Mouse (Mus musculus): Measurements from ENCODE around the gene Gpx4.

Gpx4 gene

DNA sequence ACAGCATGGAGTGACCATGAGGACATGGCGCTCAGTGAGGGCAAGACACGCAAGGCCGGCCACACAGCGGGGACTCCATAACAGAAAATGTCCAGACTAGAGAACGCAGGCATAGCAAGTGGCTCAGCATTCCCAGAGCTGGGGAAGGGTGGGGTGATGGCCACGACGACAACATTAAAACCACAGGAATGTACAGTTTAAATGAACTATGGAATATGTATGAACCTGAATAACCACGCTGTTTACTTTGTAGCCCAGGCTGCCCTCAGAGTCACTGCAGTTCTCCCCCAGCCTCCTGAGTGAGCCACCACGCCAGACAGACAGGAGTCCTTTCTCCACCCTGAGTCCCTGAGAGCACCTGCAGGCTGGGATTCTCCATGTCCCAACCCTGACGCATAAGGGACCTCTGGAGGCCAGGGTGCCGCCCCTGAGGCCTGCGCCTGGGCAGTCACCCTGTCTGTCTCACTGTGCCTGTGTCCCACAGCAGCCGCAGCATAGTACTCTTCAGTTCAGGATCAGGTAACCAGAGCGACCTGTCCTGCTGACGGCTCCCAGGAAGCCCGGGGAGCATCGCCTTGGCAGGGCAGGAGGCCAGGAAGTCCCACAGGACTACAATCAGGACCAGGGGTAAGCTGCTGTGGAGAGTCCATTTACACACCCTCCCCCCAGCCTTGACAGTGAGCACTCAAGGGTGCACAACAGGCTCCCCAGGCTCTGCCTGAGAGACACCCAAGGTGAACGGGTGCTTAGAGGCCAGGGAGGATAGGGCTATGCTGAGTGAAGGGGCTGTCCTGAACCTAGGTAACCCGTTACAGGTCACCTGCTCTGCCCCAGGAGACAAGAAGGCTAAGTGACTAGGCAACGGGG lies 25.9 kb downstream of the Gpx4 start:
- in situ Hi-C loops (cut with MboI; ENCODE audit: low sequenced_read_pairs), result no loop called here

DNA sequence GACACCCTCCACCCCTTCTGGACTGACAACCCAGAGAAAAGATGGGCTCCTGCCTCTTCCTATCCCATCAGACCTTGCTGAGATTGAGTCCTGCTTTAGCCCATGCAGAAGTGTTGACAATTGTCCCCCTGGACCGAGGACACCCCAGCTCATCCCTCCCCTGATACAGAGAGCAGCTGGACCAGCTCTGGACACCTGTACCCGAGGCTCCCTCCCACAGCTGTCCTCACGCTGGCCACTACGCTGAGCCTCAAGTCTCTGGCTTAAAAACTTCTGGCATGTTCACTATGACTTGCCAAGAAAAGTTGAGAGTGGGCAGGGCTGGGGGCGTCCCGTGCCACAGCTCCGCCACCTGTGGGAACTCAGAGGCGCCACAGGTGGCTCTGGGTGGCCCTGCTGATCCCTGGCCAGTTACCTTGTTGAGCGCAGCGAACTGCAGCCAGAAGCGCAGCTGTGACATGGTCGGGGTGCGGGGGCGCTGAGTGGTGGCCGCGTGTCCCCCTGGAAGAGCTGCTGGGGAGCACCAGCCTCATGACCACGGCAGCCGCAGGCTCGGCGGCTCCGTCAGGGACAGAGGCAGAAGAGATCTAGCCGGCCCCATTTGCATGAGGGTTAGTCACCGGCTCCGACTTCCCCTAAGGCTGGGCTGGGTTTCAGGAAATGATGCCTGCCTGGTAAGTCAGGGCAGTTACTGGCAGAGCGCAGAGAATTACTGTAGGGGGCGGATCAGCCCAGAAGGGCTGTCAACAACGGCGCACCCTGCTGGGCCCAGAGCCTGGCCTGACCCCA lies 28.0 kb downstream of the Gpx4 start:
- in situ Hi-C loops (cut with MboI; ENCODE audit: low sequenced_read_pairs), result no loop called here

DNA sequence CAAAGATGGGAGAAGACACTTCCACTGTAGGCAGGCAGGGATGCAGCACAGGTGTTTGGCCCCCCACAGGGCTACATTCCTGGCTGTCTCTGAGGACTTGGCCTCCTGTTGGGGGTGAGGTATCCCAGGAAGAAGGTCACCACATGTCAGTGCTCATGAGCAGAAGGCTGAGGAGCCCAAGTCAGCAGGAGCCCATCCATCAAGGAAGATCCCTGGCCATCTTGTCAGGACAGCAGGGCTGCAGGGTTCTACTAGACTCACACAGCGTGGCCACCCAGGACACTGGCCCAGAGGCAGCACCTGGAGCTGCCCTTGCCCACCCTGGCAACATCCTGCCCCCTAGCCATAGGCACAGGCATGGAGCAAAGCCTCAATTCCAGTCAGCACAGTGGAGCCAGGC lies 29.0 kb downstream of the Gpx4 start:
- in situ Hi-C loops (cut with MboI; ENCODE audit: low sequenced_read_pairs), result no loop called here

DNA sequence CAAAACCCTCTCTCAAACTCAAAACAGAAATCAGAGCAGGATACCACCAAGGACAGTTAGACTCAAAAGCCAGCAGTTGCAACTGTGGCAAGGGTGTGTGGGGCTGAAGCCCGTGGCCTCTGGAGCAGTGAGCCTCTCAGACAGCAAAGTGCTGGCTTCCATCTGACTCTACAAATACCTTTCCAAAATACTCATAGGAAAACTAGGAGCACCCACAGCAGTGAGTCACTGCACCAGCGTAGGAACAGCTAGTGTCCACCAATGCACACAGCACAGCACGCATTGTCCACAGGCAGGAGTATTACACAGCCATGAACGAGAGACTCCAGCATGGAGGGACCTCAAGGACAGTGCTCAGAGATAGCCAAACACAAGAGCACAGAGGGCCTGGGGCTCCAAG lies 29.4 kb downstream of the Gpx4 start:
- in situ Hi-C loops (cut with MboI; ENCODE audit: low sequenced_read_pairs), result no loop called here

DNA sequence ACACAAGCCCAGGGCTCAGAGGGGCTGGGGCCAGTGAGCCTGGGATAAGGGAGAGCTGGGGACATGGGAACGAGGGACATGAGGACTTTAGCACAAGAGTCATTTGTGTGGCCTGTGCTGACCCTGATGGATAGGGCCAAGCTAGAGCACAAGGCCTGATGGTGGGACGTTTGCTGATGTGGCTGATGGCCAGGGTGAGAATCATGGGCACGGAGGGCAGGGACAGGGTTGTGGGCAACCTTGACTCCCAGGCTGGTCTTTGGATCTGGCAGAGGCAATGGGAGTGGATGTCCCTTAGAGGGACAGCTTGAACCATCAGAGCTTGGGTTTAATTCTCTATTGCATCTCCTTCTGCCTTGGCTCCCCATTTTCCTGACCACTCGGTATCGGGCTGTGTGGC lies 30.3 kb downstream of the Gpx4 start:
- in situ Hi-C loops (cut with MboI; ENCODE audit: low sequenced_read_pairs), result no loop called here

DNA sequence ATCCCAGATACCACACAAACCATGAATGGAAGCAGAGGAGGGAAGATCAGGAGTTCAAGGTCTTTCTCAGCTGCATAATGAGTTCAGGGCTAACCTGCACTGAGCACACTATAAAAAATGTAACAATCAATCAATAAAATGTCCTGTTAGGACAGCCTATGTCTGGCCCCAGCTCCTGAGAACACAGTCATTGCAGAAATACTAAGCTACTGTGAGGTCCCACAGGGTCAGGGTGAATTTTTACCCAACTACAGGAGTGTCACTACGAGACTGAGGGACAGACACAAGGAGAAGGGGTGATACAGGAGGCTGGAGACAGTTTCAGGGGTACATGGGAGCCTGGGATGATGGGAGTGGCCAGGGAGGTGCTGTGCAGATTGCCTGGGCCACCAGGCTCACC lies 31.4 kb downstream of the Gpx4 start:
- in situ Hi-C loops (cut with MboI; ENCODE audit: low sequenced_read_pairs), result no loop called here

DNA sequence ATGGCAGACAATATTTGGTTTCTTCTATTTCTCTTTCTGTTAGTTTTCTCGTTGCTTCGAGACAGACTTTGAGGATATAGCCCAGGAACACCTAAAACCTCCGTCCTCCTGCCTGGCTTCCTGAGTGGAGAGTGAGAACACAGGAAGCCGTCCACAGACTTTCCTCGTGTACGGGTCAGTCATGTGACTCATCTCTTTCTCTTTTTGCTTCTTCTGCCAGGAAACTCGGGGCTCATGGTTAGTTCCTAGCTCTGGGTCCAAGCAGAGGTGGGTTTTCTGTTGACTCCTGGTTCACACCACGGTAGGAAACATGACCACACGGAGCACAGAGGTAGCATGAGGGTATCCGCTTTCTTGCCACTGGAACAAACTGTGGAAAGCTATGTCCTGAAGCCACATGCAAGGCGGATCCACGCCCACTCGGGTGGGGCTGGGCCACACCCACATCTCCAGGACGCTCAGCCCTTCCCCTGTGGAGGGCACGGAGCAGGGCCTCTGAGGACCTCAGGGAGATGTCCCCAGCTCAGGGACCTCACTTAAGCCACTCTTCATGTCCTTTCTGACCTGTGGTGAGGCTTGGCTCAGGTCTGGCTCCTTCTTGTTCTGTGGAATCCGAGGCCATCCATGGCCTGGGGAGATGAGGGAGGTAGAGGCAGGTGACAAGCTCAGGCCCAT lies 33.6 kb downstream of the Gpx4 start:
- in situ Hi-C loops (cut with MboI; ENCODE audit: low sequenced_read_pairs), result no loop called here

DNA sequence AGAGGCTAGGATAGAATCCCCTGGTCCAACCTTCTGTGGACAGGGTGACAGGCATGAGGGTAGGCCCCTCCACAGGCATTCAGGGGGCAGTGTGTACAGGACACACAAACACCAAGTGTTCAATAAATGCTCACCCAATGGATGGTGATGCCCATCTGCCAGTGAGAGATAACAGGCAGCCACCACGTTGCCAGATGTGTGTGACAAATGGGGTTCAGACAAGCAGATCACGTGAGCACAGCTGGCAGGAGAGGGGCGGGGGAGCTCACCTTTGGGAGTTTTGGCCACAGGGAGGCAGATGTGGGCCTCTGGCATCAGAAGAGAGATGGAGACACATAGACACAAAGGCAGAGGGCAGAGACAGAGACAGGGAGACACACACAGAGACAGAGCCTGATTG lies 34.1 kb downstream of the Gpx4 start:
- in situ Hi-C loops (cut with MboI; ENCODE audit: low sequenced_read_pairs), result no loop called here

DNA sequence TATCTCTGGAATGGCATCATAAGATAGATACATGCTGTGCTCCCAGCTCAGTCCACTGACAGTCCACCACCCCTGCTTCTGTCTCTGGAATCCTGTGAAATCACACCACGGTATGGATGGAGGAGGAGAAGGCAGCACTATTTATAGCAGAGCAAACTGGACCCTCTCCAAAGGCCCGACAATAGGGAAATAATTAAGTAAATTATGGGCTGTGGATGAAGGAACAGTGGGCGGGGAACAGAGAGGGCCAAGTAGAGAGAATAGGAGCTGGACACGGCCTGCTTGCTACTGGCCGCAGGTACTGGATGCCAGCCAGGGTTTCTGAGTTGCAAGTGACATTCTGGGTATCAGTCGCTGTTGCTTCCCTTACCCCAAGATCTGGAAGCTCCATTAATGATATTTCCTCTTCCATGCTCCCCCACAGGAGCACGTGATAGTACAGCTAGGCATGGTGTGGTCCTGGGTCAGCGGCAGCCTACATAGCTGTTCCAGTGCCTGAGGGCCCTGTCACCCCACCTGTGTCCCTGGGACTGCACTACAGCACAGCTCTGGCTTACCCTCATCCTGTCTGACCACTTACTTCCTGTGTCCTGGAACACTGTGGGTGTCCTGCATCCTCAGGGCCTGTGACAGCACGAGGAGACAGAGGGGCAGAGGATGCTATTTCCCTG lies 38.0 kb downstream of the Gpx4 start:
- in situ Hi-C loops (cut with MboI; ENCODE audit: low sequenced_read_pairs), result no loop called here

DNA sequence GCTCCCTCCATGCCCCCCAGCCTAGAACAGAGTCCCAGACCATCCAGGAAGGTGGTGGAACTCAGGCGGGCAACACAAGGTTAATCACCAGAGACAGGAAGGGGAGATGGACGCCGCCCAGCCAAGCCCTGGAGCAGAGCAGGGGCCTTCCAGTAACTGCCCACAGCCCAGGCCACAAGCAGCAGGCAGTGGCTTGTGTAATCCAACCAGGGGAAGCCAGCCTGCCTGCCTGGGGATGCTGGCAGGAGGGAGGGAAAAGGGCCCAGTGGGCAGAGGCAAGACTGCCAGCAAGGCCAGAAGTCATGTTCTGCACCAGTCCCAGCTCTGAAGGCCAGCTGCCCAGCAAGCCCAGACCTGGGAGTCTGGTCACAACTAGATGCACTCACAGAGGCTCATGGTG lies 39.9 kb downstream of the Gpx4 start:
- in situ Hi-C loops (cut with MboI; ENCODE audit: low sequenced_read_pairs), result no loop called here

DNA sequence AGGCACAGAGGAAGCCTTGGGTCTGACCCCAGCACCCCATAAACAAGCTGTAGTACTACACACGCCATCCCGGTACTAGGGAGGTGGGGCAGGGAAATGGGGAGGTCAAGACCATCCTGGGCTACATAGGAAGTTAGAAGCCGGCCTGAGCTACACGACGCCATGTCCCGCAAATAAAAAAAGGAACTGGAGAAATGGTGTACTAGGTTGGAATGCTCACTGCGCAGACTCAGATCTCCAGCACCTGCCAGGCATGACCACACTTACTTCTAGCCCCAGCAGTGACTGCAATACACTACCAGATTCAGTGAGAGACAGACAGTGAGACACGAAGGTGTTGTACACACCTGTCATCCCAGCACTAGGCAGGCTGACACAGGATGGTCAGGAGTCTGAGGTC lies 40.5 kb downstream of the Gpx4 start:
- in situ Hi-C loops (cut with MboI; ENCODE audit: low sequenced_read_pairs), result no loop called here

DNA sequence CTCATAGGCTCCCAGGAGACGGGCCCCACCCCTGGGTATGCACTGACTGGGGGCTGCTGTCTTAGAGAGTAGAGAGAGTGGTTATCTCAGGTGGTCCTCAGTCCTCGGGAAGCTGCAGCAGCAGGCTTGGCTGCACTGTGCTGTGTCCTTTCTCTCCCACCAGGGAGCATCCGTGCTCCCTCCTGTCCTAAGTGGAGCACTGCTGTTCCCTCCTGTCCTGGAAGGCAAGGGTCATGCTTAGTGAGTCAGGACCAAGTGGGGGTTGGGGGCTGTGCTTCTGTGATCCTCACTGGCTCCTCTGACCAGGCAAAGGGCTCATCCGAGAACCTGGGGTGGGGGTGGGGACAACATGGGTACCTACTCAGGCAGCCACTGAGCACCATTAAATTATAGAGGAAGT lies 42.2 kb downstream of the Gpx4 start:
- in situ Hi-C loops (cut with MboI; ENCODE audit: low sequenced_read_pairs), result no loop called here

DNA sequence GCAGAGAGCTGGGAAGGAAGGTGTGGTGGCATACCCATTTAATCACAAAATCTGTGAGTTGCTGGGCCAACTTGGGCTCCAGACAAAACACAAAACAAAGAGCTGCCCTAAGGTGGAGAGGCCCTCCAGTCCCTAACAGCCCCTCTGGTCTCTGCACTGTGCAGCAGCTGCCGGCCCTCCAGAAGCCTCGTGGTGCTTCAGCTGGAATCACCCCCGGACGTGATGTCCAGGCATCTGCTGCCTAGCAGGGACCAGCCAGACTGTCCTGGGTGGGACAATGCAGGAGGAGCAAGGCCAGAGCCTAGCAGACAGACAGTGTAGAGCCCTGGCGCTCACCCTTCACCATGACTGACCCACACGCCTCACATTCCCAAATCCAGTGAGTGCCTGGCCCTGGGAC lies 44.6 kb downstream of the Gpx4 start:
- in situ Hi-C loops (cut with MboI; ENCODE audit: low sequenced_read_pairs), result no loop called here

DNA sequence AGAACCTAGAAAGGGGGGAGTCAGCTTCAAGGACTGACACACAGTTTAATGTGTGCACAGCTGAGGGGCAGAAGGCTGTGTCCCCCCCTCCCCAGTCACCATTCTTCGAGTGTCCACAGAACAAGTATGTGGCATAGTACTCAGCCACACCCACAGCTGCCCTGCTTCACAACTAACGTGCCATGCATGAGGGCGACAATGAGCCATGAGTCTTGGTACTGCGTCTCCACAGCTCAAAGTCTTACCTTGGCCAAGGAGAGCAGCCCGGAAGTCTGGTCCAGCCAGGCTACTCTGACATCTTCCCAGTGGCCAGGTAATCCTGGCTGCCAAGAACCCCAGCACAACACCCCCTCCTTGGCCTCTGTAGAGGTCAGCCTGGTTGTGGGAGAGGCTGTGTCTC lies 45.7 kb downstream of the Gpx4 start:
- in situ Hi-C loops (cut with MboI; ENCODE audit: low sequenced_read_pairs), result no loop called here

DNA sequence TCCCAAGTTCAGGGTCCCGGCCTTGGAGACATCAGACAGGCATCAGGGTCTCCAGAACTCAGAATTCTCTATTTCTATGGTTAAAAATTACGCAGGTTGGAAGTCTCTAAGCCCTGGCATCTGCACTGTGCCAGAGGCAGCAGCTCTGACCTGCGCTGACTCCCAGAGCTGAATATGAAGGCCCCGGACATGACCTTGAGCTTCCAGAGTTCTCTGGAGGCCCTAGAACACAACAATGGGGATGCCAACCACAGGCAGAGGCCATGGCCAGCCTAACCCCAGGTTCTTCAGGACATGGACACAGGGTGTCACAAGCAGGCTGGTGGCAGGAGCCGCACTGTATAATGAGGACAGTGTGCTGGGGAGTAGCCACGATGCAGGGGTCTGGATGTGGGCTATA lies 47.1 kb downstream of the Gpx4 start:
- in situ Hi-C loops (cut with MboI; ENCODE audit: low sequenced_read_pairs), result no loop called here

DNA sequence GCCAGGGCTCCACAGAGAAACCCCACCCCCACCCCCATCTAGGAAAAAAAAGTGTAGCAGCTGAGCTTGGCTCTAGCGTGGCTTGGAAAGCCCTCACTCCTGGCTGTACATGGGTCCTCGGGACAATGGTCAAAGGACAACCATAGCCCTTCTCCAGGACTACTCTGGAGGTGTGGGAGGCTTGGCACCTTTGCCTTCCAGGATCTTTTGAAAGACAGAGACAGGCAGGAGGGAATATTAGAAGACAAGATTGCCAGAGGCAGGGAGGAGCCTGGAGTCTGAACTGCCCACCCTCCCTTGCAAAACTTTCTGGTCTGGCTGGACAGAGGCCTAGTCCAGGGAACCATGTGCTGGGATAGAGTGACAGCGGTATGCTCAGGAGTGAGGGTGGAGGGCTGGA lies 47.7 kb downstream of the Gpx4 start:
- in situ Hi-C loops (cut with MboI; ENCODE audit: low sequenced_read_pairs), result no loop called here

DNA sequence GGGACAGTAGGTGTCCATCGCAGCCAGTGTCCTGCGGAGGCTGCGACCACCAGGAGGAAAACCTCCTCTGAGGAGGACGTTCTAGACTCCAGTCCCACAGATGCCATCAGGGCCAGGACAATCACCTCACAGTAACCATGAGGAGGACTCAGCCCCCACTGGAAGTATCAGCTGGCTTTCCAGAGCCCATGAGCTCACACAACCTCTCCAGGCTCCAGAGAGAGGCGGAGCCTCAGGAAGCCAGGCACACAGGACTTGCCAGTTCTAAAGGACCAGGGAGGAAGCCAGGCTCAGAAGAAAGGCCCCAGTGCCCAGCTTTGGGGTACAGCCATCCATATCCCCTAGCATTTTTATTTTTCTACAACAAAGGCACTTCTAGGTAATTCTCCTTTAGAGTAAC lies 48.6 kb downstream of the Gpx4 start:
- in situ Hi-C loops (cut with MboI; ENCODE audit: low sequenced_read_pairs), result no loop called here

DNA sequence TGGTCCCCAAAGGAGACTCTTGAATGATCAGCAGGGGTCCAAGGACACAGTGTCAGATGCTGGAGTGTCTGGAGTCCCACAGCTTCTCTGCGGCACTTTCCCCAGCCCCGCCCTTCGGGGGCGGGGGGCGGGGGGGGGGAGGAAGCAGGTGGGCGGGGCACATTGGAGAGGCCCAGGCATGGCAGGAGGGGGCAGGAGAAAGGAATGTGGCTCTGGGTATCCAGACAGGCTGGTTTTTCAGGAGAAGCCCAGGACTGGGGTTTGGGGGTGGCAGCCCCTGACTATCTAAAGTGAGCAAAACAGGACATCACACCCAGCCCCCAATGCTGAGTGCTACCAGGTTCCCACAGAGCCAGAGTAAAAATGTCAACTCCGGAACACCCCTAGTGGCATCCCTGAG lies 50.3 kb downstream of the Gpx4 start:
- in situ Hi-C loops (cut with MboI; ENCODE audit: low sequenced_read_pairs), result no loop called here

DNA sequence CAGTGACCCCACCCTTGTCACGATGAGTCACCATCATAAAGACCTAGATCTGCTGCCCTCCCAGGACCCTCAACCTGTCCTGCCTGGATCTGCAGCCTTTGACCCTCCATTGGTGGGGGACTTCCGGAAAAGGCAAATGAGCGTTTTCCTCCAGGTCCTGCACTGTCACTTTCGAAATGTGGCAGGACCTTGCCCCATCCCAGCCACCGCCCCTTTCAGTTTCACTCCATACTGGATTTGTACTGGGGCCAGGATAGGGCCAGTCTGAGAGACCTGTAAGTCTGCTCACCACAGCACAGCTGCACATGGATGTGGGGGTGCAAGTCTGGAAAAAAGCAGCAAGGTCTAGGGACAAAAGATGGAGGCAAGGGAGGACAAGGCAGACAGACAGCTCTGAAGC lies 51.7 kb downstream of the Gpx4 start:
- in situ Hi-C loops (cut with MboI; ENCODE audit: low sequenced_read_pairs), result no loop called here

DNA sequence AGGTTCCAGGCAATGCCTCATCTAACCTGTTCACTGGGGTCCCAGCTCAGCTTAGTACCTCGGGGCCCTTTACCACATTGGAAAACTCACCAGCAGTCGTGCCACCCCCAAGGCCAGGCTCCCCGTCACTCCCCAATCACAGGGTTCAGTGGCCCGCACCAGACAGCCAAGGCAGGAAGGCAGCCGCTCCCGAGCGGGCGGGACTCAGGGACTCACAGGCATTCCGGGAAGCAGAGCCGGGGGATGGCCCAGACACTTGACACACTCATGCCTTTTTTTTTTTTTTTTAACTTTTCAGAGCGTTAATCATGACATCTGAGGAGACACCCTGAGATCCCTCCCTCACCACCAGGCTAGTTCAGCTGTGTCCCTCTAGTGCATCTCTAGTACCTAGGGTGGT lies 54.0 kb downstream of the Gpx4 start:
- in situ Hi-C loops (cut with MboI; ENCODE audit: low sequenced_read_pairs), result no loop called here

DNA sequence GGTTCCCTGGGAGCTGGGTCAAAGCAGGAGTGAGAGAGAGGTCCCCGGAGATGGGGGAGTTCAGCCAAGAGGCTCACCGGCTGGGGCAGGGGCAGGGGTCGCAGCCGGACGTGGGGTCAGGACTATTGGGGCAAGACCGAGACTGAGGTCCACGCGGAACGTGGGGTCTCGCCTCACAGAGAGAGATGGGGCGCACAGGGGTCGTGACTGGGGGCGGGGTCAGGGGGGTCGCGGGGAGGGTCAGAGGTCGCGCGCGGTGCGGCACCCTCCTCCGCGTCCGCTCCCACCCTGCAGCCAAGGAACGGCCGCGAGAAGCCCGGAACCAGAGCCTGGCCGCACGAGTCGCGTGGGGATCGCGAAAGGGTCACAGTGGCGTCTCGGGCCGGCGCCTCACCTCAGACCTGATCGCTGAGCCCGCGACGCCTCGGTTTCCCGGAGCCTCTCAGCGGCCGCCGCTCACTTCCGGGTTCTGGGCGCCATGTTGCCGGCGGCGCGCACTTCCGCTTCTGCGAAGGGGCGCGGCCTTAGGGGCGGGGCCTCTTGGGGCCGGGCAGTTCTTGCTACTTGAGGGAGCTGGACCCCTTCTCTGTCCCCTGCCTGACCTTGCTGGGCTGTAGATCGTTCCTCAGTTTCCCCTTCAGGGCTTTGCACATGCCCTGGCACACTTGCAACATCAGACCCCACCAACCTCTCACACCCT lies 55.4 kb downstream of the Gpx4 start:
- in situ Hi-C loops (cut with MboI; ENCODE audit: low sequenced_read_pairs), result no loop called here
